Mouse (Mus musculus) megakaryocyte-erythroid progenitor cell, adult 5 weeks (primary cell): ENCODE data around the gene Cep95. TPM values are rescaled to one million over a fixed set of nuclear protein-coding genes. Genes with fewer than 3 reads are reported as not detected.

Experiments used
- polyA plus RNA-seq: library from polyadenylated mRNA; stranded (reverse); fragments of >175 nt; gene quantifications from 2 replicates; pipeline ENCODE4 v1.2.3, GENCODE M21; 2012

Gene Cep95
- polyA plus RNA-seq: 2.7 and 4.5 TPM in 2 replicates

GRCm38 (mm10) chr11:106788775-106789459 lies at the start of gene Cep95, which contains the start of gene Ddx5:
Gene Cep95 (plus strand): TSS chr11:106789252.
Gene Ddx5 (minus strand): TSS chr11:106789185.

GRCm38 (mm10) chr11:106750121-106750751 lies 38.8 kb upstream of the Cep95 start, which contains the start of gene Pecam1:
Gene Pecam1 (minus strand): TSS chr11:106750628.

DNA sequence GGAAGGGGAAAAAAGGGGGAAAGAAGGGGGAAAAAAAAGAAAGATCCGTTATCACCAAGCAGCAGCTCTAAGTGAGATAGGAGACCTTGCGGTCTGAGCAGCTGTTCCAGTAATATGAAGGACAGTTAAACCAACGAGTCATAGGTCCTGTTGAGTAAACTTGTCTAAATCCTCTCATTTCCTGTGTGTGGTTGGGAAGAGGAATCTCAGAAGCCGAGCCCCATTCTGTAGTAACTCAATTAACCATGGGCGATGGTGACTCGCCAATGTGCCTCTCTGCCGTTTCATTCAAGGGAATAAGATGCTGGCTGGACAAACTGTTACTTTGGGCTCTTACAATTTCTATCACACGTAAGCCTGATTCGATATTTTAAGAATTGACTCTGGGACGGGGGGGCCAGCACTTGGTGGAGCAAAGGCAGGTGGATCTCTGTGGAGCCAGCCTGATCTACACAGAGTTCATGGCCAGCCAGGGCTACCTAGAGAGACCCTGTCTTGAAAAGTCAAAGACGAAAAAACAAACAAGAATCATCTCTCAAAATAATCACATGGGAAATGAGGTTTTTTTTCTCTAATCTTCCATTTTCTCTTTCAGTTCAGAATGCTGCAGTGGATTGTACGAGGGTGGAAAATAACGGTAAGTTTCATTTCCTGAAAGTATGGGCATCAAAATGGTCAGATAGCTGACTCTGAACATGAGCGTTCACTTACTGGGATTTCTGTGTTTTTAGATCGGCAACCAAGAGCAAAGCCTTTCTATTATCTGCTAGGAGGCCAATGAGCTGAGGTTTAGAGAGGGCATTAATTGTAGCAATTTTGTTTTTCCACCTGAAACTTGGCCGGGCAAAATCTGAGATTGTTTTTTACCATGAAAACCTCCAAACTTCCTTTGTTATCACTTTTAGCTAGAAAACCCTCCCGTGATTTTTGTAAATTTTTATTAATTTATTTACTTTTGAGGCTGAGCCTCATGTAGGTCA lies 37.7 kb upstream of the Cep95 start, which contains the start of gene Milr1:
Gene Milr1, plus strand, starts transcription at position 188 of the 980 bp plus-strand sequence.

GRCm38 (mm10) chr11:106779388-106780088 lies 9.5 kb upstream of the Cep95 start, which contains the start of gene Polg2:
Gene Polg2 (minus strand): TSS chr11:106779537.

Other genes starting within 250 kb of the Cep95 start
- gene Tex2, start 175.8 kb upstream of the Cep95 start, polyA plus RNA-seq: 19.8 and 21.2 TPM in 2 replicates
- gene Pecam1, start 38.6 kb upstream of the Cep95 start, polyA plus RNA-seq: 4.3 and 4.7 TPM in 2 replicates
- gene Milr1, start 38.0 kb upstream of the Cep95 start, polyA plus RNA-seq: 2.2 and 3.9 TPM in 2 replicates
- 2.5 and 2.6 TPM in 2 replicates for gene Polg2, start 9.7 kb upstream of the Cep95 start, polyA plus RNA-seq
- gene Ddx5, start 67 bp upstream of the Cep95 start, polyA plus RNA-seq: 4,996 and 5,354 TPM in 2 replicates
- 3.5 and 4.3 TPM in 2 replicates for gene Smurf2, start 131.5 kb downstream of the Cep95 start, polyA plus RNA-seq
- 9.2 and 16.6 TPM in 2 replicates for gene Kpna2, start 210.3 kb downstream of the Cep95 start, polyA plus RNA-seq
- 0.45 and 0.52 TPM in 2 replicates for gene 1810010H24Rik, start 236.4 kb downstream of the Cep95 start, polyA plus RNA-seq